Mouse (Mus musculus) layer of hippocampus, postnatal 36 days (tissue): ENCODE measurements around the gene Pak3. TPM values are rescaled to one million over a fixed set of nuclear protein-coding genes. Genes with fewer than 3 reads are reported as not detected.

Source experiments
- DNase-seq, 2 experiments: peaks; one replicate each; pipeline ENCODE4 v3.0.0; 2022
- microRNA-seq, 2 experiments: library from miRNA; unstranded; fragments of <30 nt; microRNA quantifications; one replicate each; pipeline ENCODE4 v1.2.0; 2021
- total RNA-seq, 2 experiments: library from RNA; stranded (reverse); gene quantifications; 2 replicates each; pipeline ENCODE4 v1.2.3; 2021

Pak3 gene
- total RNA-seq, 2 experiments from 2014 or later: 133 to 142 TPM

GRCm38 (mm10) chrX:143664221-143665150 is 146.1 kb downstream of the Pak3 start:
- peak; percentile 36 to 45 for DNase-seq

DNA sequence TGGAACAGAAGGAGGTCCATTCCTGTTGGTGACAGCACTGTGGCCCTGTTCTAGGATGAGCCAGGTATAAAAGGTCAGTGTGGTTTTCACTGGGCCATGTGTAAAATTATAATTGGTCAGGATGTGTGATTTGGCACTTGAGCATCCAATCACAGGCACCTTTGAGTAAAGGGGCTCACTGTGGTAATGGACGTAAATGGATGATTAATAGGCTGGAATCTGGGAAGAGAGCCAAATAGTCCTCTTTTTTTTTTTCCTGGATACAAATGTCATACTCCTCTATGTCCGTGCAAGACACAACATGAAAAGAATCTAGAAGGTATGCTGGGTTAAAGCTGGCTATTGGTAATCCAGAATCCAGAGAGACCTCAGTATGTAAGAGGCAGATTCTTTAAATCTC is 147.4 kb downstream of the Pak3 start:
- DNase-seq: no peak

- no peak for DNase-seq
Measured at GRCm38 (mm10) chrX:143666991-143667390, 148.6 kb downstream of the Pak3 start.

GRCm38 (mm10) chrX:143668242-143668641 is 149.9 kb downstream of the Pak3 start:
- peak in 1 of 2 experiments; percentile 50 for DNase-seq

DNA sequence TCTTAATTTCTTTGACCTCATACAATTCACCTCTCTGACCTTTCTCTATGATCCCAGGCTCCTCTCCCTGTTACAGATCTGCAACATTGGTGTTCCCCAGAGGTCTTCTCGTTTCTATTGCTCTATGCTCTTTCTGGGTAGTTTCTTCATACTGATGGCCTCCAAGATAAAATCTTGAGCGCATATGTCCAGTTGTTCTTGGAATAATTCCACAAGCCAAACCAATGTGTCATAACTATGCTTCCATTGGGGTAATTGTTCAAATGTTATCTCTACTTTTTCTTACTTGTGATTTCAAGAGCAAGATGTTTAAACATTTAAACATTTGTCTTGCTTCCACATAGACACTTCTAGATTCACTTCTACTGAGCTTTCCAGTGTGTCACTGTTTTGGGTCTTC is 160.2 kb downstream of the Pak3 start:
- DNase-seq: no peak

DNA sequence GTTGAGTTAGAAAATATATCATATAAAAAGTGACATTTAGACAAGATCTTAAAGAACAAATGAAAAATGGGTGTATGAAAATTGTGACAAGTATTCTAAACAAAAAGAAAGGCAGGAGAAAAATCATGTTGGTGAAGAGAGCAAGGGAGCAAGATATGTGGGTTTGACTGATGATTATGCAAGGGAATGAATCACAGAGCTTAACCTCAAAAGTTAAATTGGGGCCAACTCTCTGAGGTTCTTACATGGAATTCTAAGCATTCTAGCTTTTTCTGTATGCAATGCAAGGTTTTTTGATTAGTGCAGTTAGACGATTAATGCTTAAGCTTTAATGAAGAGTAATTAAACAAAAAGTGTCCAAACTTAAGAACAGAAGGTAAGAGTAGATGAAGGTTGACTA is 203.9 kb downstream of the Pak3 start:
- no peak for DNase-seq

DNA sequence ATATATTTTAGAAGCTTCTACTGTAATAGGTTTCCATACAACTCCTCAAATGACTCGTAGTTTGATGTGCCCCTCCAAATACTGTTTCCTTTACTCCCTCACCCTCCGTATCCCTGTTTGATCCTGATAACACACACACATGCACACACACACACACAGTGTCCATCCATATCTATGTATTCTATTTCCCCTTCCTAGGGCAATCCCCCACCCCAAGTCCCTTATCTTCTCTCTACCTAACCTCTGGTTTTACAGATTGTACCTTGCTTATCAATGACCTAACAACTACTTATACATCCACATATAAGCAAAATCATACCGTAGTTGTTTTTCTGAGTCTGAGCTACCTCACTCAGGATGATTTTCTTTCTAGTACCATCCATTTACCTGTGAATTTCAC is 207.0 kb downstream of the Pak3 start:
- DNase-seq: no peak

DNA sequence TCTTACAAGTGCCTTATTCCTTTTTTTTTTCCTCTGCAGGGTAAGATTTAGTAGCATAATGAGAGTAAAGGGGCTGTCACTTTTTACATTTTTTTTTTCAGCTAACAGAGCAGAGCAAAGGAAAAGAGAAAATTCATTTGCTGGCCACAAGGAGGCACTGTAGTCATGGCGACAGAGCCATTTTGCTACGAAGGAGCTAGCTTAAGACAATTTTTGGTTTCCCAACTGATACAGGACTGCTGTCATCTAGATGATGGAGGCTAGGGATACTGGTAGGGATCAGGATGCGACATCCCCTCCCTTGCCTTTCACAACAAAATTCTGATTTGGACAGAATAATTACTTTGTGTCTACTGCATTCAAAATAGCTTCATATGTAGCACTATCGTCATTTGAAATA is 217.6 kb downstream of the Pak3 start:
- no peak for DNase-seq

GRCm38 (mm10) chrX:143739171-143739570 is 220.8 kb downstream of the Pak3 start:
- peak in 1 of 2 experiments; percentile 7 for DNase-seq

DNA sequence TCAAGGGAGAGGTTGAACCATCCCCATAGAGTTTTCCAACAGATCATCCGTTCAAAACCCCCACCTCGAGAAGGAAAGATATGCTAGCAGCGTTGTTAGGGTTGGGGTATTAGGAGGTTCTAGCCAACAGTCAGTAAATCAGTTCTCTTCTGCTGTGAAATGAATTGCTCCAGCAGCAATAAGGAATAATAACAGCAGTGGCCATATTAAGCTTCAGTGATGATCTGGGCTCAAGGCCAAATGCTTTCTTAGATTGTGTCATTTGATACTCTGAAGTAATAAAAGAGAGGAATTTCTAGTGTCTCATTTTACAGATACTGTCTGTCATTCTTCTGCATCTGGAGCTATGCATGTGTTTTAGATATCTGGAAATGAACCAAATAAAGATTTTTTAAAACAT is 244.2 kb downstream of the Pak3 start:
- DNase-seq: no peak

GRCm38 (mm10) chrX:143815948-143816347 is 297.6 kb downstream of the Pak3 start:
- no peak for DNase-seq

DNA sequence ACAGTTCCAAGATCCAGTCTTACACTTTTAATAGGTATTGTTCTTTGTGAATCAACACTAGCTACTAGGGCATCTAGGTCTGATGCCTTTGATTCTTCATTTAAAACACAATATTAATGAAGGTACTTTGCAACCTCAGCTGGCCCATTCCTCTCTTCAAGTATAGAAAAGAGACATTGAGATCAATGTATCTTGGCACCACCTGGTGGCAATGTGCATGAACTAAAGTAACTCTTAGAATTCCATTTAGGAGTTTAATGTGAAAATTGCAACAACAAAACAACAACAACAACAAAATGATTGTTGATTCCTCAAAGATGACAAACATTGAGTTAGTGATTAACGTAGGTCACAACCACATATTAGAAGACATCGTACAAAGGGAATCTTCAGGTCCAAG is 300.6 kb downstream of the Pak3 start:
- DNase-seq: no peak

- DNase-seq: no peak
Measured at GRCm38 (mm10) chrX:143826521-143826920, 308.1 kb downstream of the Pak3 start.

- no peak for DNase-seq
Measured at GRCm38 (mm10) chrX:143827212-143827611, 308.8 kb downstream of the Pak3 start, which contains the start of gene Capn6. Gene Capn6, minus strand, starts transcription at chrX:143827414.

GRCm38 (mm10) chrX:143846637-143847036 is 328.2 kb downstream of the Pak3 start:
- DNase-seq: no peak

Small RNA genes within 50 kb of the gene (microRNA-seq; reads per million reads assigned to microRNA genes)
- 0 reads per million in 2 experiments for gene Gm47298

Other genes starting within 250 kb of the Pak3 start
- gene Chrdl1, start 124.3 kb upstream of the Pak3 start, total RNA-seq: 1 to 10 TPM; 3.3 to 4.0 TPM